9 mouse cellular contexts compared by ENCODE assay signal in the genomic region with DNA sequence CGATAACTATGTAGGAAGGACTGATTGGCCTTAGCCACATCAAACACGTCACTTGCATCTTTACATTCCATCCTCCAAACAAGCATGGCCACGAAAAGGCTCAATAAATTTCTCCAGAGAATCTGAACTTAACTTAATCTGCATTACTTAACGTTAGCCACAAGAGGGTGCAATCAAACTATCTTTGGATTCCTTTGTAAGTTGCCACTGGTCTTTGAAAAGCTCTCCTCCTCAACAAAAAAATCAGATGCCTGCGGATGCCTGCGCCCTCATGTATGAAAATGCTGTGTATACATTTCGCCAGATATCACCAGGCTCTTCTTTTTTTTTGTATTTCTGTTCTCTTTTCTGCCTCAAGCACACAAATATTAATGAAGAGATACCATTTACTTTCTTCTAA. TPM values are rescaled to one million over a fixed set of nuclear protein-coding genes. Genes with fewer than 3 reads are reported as not detected.
DNase-seq lines count a peak whose midpoint lies in the region; ATAC-seq and TF ChIP-seq lines count a peak whose summit lies in the region.
"Had no signal": no experiment of that assay in that cellular context is flagged by ENCODE, and none has a peak within 500 bp of the region (broad histone marks: within the 10 kb centered on the region; RNA-seq: fewer than 3 reads in every experiment).

No protein-coding gene starts in this region.

- POLR2A ChIA-PET in Patski (lab: Charles Lee): no interaction called here

- no peak overlapping the region for H3K4me2 ChIP-seq in kidney, embryonic 14.5 days (replicated peaks; ENCODE audit: low read depth, low read length)
- no peak overlapping the region for H3K4me2 ChIP-seq in neural tube, embryonic 13.5 days
- H3K4me2 ChIP-seq: lung, embryonic 15.5 days had no signal

- peak; percentile 1 to 7 for DNase-seq in kidney, postnatal 36 days
- DNase-seq in CD4-positive helper T cell, adult 2 months (ENCODE audit: low read depth, low spot score): peak; percentile 70
- DNase-seq in Patski (ENCODE audit: low read depth, low spot score): peak; percentile 20
- DNase-seq in embryonic facial prominence, embryonic 10.5 days (ENCODE audit: low spot score): peak; percentile 13
- no peak for DNase-seq in gastrocnemius, adult 18-20 months (ENCODE audit: low spot score)
- DNase-seq in thymus, postnatal 25 days: no peak

- no peak overlapping the region for H3K27ac ChIP-seq in kidney, embryonic 14.5 days (ENCODE audit: low read depth, low read length)
- H3K27ac ChIP-seq in embryonic facial prominence, embryonic 10.5 days (replicated peaks): no peak overlapping the region
- no peak overlapping the region for H3K27ac ChIP-seq in neural tube, embryonic 13.5 days (replicated peaks)
- H3K27ac ChIP-seq: lung, embryonic 15.5 days had no signal

- in situ Hi-C loops in Patski (cut with MboI; ENCODE audit: low pct_unique_long_range_greater_than_20kb): no loop called here

- no peak overlapping the region for H3K4me3 ChIP-seq in kidney, embryonic 14.5 days (ENCODE audit: low read length)
- no peak overlapping the region for H3K4me3 ChIP-seq in embryonic facial prominence, embryonic 10.5 days
- H3K4me3 ChIP-seq in neural tube, embryonic 13.5 days: no peak overlapping the region
- H3K4me3 ChIP-seq: lung, embryonic 15.5 days had no signal

- H3K36me3 ChIP-seq in kidney, embryonic 14.5 days (ENCODE audit: control insufficient read depth, insufficient read depth, low read length): no peaks in the 10 kb centered on the region
- no peaks in the 10 kb centered on the region for H3K36me3 ChIP-seq in embryonic facial prominence, embryonic 10.5 days (replicated peaks)
- H3K36me3 ChIP-seq in neural tube, embryonic 13.5 days: no peaks in the 10 kb centered on the region
- H3K36me3 ChIP-seq: lung, embryonic 15.5 days had no signal

- no peak overlapping the region for H3K9ac ChIP-seq in kidney, embryonic 14.5 days (ENCODE audit: low read depth, low read length)
- no peak overlapping the region for H3K9ac ChIP-seq in neural tube, embryonic 13.5 days
- H3K9ac ChIP-seq: lung, embryonic 15.5 days had no signal

- TF ChIP-seq CTCF in Patski (IDR thresholded peaks at IDR 0.05): peak; percentile 60

- ATAC-seq in kidney, embryonic 14.5 days (ENCODE audit: low FRiP score, low TSS enrichment): no peak
- ATAC-seq in Patski: peak; percentile 76
- peak; percentile 32; the same call in 1 of the 2 replicates for ATAC-seq in neural tube, embryonic 13.5 days (ENCODE audit: low read depth)

- WGBS in kidney, embryonic 14.5 days: 31% methylated on average over 7 of the region's 7 CpGs
- 32% methylated on average over 7 of the region's 7 CpGs for WGBS in embryonic facial prominence, embryonic 10.5 days
- 32% methylated on average over 7 of the region's 7 CpGs for WGBS in neural tube, embryonic 13.5 days

- no peaks in the 10 kb centered on the region for H3K27me3 ChIP-seq in kidney, embryonic 14.5 days (ENCODE audit: control insufficient read depth, insufficient read depth, low read length)
- peaks cover 23% of the 10 kb centered on the region for H3K27me3 ChIP-seq in Patski
- no peaks in the 10 kb centered on the region for H3K27me3 ChIP-seq in embryonic facial prominence, embryonic 10.5 days (replicated peaks; ENCODE audit: low read depth, poor library complexity, severe bottlenecking)
- H3K27me3 ChIP-seq in neural tube, embryonic 13.5 days: no peaks in the 10 kb centered on the region
- H3K27me3 ChIP-seq: lung, embryonic 15.5 days had no signal

- no peaks in the 10 kb centered on the region for H3K4me1 ChIP-seq in kidney, embryonic 14.5 days (ENCODE audit: control insufficient read depth, insufficient read depth, low read length)
- no peaks in the 10 kb centered on the region for H3K4me1 ChIP-seq in embryonic facial prominence, embryonic 10.5 days
- H3K4me1 ChIP-seq in neural tube, embryonic 13.5 days (replicated peaks): no peaks in the 10 kb centered on the region
- H3K4me1 ChIP-seq: lung, embryonic 15.5 days had no signal

- CTCF ChIA-PET in Patski (lab: Charles Lee): interaction anchor here (1.2 to 3.7 kb wide), 4 partner anchors 26 to 635 kb away, joined by 4 to 21 read pairs (median 4); no protein-coding TSS in a partner anchor

- H3K9me3 ChIP-seq in kidney, embryonic 14.5 days (ENCODE audit: control insufficient read depth, low read length): no peaks in the 10 kb centered on the region
- no peaks in the 10 kb centered on the region for H3K9me3 ChIP-seq in embryonic facial prominence, embryonic 10.5 days
- H3K9me3 ChIP-seq in neural tube, embryonic 13.5 days: no peaks in the 10 kb centered on the region
- H3K9me3 ChIP-seq: lung, embryonic 15.5 days had no signal

RNA-seq across cellular contexts. Expression of gene Ermn, which starts 23.3 kb away (rescaled TPM):
- not detected in 2 replicates for polyA plus RNA-seq in kidney, embryonic 14.5 days (2014; fragmentation: Nextera tagmentation; extraction: Ambion mirVana)
- polyA plus RNA-seq in Patski (2021): not detected
- polyA plus RNA-seq in embryonic facial prominence, embryonic 10.5 days (2016; fragmentation: Nextera tagmentation; extraction: Ambion mirVana): 0.18 and 0.67 TPM in 2 replicates
- 0.12 and 0.22 TPM in 2 replicates for polyA plus RNA-seq in neural tube, embryonic 13.5 days (2015; fragmentation: Nextera tagmentation; extraction: Ambion mirVana)
- not detected for total RNA-seq in gastrocnemius, adult 18-20 months (2021)
- polyA plus RNA-seq: lung, embryonic 15.5 days had no signal

RNA-seq across cellular contexts. Expression of gene Galnt5, which starts 31.7 kb away (rescaled TPM):
- polyA plus RNA-seq in kidney, embryonic 14.5 days (2014; fragmentation: Nextera tagmentation; extraction: Ambion mirVana): 1.3 and 2.0 TPM in 2 replicates
- polyA plus RNA-seq in Patski (2021): not detected
- polyA plus RNA-seq in embryonic facial prominence, embryonic 10.5 days (2016; fragmentation: Nextera tagmentation; extraction: Ambion mirVana): 0.15 and 0.37 TPM in 2 replicates
- 0.14 and 0.15 TPM in 2 replicates for polyA plus RNA-seq in neural tube, embryonic 13.5 days (2015; fragmentation: Nextera tagmentation; extraction: Ambion mirVana)
- total RNA-seq in gastrocnemius, adult 18-20 months (2021): 1 to 10 TPM; 1.2 to 1.4 TPM

Comparison
In these comparisons a context has a peak if more than half of its experiments do, and no peak if none do; other contexts are left out.
1. DNase-seq: peak in kidney, postnatal 36 days (2 of 2), CD4-positive helper T cell, adult 2 months (single experiment), Patski (single experiment) and embryonic facial prominence, embryonic 10.5 days (single experiment); none in gastrocnemius, adult 18-20 months (single experiment) and thymus, postnatal 25 days (single experiment).